Mouse (Mus musculus) heart, embryonic 15.5 days (tissue): ENCODE data around the gene Gm10563. TPM values are rescaled to one million over a fixed set of nuclear protein-coding genes. Genes with fewer than 3 reads are reported as not detected.

ENCODE experiments used
- ATAC-seq: fragments of 200-750 bp; cut with Nextera tagmentation; replicated peaks from 2 replicates; pipeline ENCODE4 v1.8.0; 2017; ENCODE audit warnings: low read depth, moderate TSS enrichment; ENCODE audit not compliant: insufficient number of reproducible peaks, insufficient read depth, low FRiP score
- H3K27ac ChIP-seq: fragments of 300-500 bp; sonication (generic); 2 replicates; pipeline ENCODE4 v1.5.1; 2015; ENCODE audit warnings: mild to moderate bottlenecking, inconsistent platforms
- H3K27me3 ChIP-seq: fragments of 300-500 bp; sonication (generic); 2 replicates; pipeline ENCODE4 v1.6.1; 2015; ENCODE audit warnings: inconsistent platforms
- H3K36me3 ChIP-seq: fragments of 300-500 bp; sonication (generic); 2 replicates; pipeline ENCODE4 v1.6.1; 2015; ENCODE audit warnings: mild to moderate bottlenecking, inconsistent platforms
- H3K4me1 ChIP-seq: fragments of 300-500 bp; sonication (generic); replicated peaks from 2 replicates; pipeline ENCODE4 v1.6.1; 2015; ENCODE audit warnings: inconsistent platforms
- H3K4me2 ChIP-seq: fragments of 300-500 bp; sonication (generic); 2 replicates; pipeline ENCODE4 v1.6.1; 2015; ENCODE audit warnings: inconsistent platforms, mild to moderate bottlenecking, moderate library complexity
- H3K4me3 ChIP-seq: fragments of 300-500 bp; sonication (generic); 2 replicates; pipeline ENCODE4 v1.5.1; 2015; ENCODE audit warnings: mild to moderate bottlenecking, inconsistent platforms
- H3K9ac ChIP-seq: fragments of 300-500 bp; sonication (generic); 2 replicates; pipeline ENCODE4 v1.6.1; 2015; ENCODE audit warnings: mild to moderate bottlenecking, inconsistent platforms
- H3K9me3 ChIP-seq: fragments of 300-500 bp; sonication (generic); replicated peaks from 2 replicates; pipeline ENCODE4 v1.6.1; 2016; ENCODE audit warnings: inconsistent platforms
- WGBS: fragments of 180-500 bp; shearing (Covaris S2); methylation state at CpG from one replicate; pipeline ENCODE4 v1.1.7; 2015; ENCODE audit warnings: mixed read lengths; 5-methylcytosine and 5-hydroxymethylcytosine counted together
- polyA plus RNA-seq: library from polyadenylated mRNA; unstranded; fragments of >200 nt; fragmentation: Nextera tagmentation; extraction: Ambion mirVana; gene quantifications from 2 replicates; pipeline ENCODE4 v1.2.1, GENCODE M21; 2015

The Gm10563 gene
- polyA plus RNA-seq, 1 experiment from 2014 or later = not detected

- H3K9ac ChIP-seq = peak within 1 kb of the TSS; percentile 94
- H3K4me1 ChIP-seq = peaks cover 14% of the 10 kb centered on the region
- H3K4me3 ChIP-seq = peak within 1 kb of the TSS; percentile 98
- peak; percentile 99 for ATAC-seq
- peak within 1 kb of the TSS; percentile 83 for H3K27ac ChIP-seq
- no peaks in the 10 kb centered on the region for H3K27me3 ChIP-seq
- peak within 1 kb of the TSS; percentile 86 for H3K4me2 ChIP-seq
- no peaks in the 10 kb centered on the region for H3K9me3 ChIP-seq
- no peaks in the 10 kb centered on the region; the same call in 1 of the 2 replicates for H3K36me3 ChIP-seq
- WGBS = under 1% methylated on average over 73 of the region's 73 CpGs
Observed at GRCm38 (mm10) chr4:155668689-155669597, 23.7 kb upstream of the Gm10563 start, which contains the start of gene Mib2. Mib2 (minus strand) TSS chr4:155669198.

GRCm38 (mm10) chr4:155666903-155667302 lies 21.7 kb upstream of the Gm10563 start:
- no peak overlapping the region for H3K9ac ChIP-seq
- H3K4me3 ChIP-seq = no peak overlapping the region
- H3K9me3 ChIP-seq = no peaks in the 10 kb centered on the region
- no peak overlapping the region for H3K4me2 ChIP-seq
- no peak for ATAC-seq
- H3K36me3 ChIP-seq = no peaks in the 10 kb centered on the region; the same call in 1 of the 2 replicates
- no peaks in the 10 kb centered on the region for H3K27me3 ChIP-seq
- peaks cover 21% of the 10 kb centered on the region for H3K4me1 ChIP-seq
- H3K27ac ChIP-seq = no peak overlapping the region

- Histone ChIP-seq H3K4me3 (no peak overlapping the region), H3K4me2 (no peak overlapping the region), H3K27ac (peak overlapping the region; percentile 21; the same call in 1 of the 2 replicates), H3K36me3 (peaks cover 13% of the 10 kb centered on the region; the same call in 1 of the 2 replicates), H3K9ac (no peak overlapping the region), H3K4me1 (peaks cover 17% of the 10 kb centered on the region), H3K9me3 (no peaks in the 10 kb centered on the region), H3K27me3 (peaks cover 13% of the 10 kb centered on the region)
- WGBS = 46% methylated on average over 12 of the region's 12 CpGs
- ATAC-seq = peak; percentile 38; the same call in 1 of the 2 replicates
Observed at GRCm38 (mm10) chr4:155660641-155661040, 15.4 kb upstream of the Gm10563 start.

GRCm38 (mm10) chr4:155658961-155659360 lies 13.8 kb upstream of the Gm10563 start:
- Histone ChIP-seq H3K27ac (no peak overlapping the region), H3K9me3 (no peaks in the 10 kb centered on the region), H3K36me3 (peaks cover 13% of the 10 kb centered on the region; the same call in 1 of the 2 replicates), H3K9ac (no peak overlapping the region), H3K4me3 (no peak overlapping the region), H3K27me3 (peaks cover 28% of the 10 kb centered on the region), H3K4me2 (no peak overlapping the region), H3K4me1 (peaks cover 33% of the 10 kb centered on the region)
- ATAC-seq = no peak
- 86% methylated on average over 10 of the region's 10 CpGs for WGBS

- Histone ChIP-seq H3K27ac (no peak overlapping the region), H3K27me3 (peaks cover 33% of the 10 kb centered on the region), H3K9ac (no peak overlapping the region), H3K4me2 (no peak overlapping the region), H3K4me1 (peaks cover 53% of the 10 kb centered on the region), H3K4me3 (no peak overlapping the region), H3K36me3 (peaks cover 13% of the 10 kb centered on the region; the same call in 1 of the 2 replicates), H3K9me3 (no peaks in the 10 kb centered on the region)
- no peak for ATAC-seq
- WGBS = 92% methylated on average over 13 of the region's 13 CpGs
Observed at GRCm38 (mm10) chr4:155656214-155656751, 11.1 kb upstream of the Gm10563 start.

GRCm38 (mm10) chr4:155654456-155655298 lies 9.5 kb upstream of the Gm10563 start:
- peaks cover 28% of the 10 kb centered on the region for H3K36me3 ChIP-seq
- peak overlapping the region; percentile 61 for H3K27ac ChIP-seq
- peak overlapping the region; percentile 76 for H3K4me2 ChIP-seq
- no peak for ATAC-seq
- H3K4me1 ChIP-seq = peaks cover 50% of the 10 kb centered on the region
- 2% methylated on average over 52 of the region's 52 CpGs for WGBS
- H3K4me3 ChIP-seq = peak overlapping the region; percentile 48
- peaks cover 33% of the 10 kb centered on the region for H3K27me3 ChIP-seq
- no peaks in the 10 kb centered on the region for H3K9me3 ChIP-seq
- peak overlapping the region; percentile 53 for H3K9ac ChIP-seq

DNA sequence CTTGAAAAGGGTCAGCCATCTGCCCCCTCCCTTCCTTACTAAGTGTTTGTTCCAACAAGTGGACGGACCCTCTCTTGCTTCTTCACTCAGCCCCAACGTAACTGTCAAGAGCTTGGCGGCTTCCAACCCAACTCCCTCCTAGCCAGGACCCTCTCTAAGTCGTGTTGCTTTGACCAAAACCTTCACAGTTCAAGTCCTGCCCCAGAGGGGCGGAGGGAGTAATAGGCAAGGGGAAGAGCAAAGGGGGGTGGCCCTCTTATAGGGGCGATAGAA lies 8.9 kb upstream of the Gm10563 start:
- Histone ChIP-seq H3K27ac (peak overlapping the region; percentile 61), H3K4me1 (peaks cover 50% of the 10 kb centered on the region), H3K4me2 (peak overlapping the region; percentile 76), H3K4me3 (peak overlapping the region; percentile 48), H3K27me3 (peaks cover 33% of the 10 kb centered on the region), H3K36me3 (peaks cover 28% of the 10 kb centered on the region), H3K9me3 (no peaks in the 10 kb centered on the region), H3K9ac (peak overlapping the region; percentile 53; the same call in 1 of the 2 replicates)
- 4% methylated on average over 6 of the region's 6 CpGs for whole genome bisulfite sequencing
- no peak for ATAC-seq

GRCm38 (mm10) chr4:155653451-155654182 lies 8.4 kb upstream of the Gm10563 start:
- H3K36me3 ChIP-seq = peaks cover 28% of the 10 kb centered on the region
- peak overlapping the region; percentile 76 for H3K4me2 ChIP-seq

GRCm38 (mm10) chr4:155653086-155653450 lies 7.9 kb upstream of the Gm10563 start, which contains the start of gene Mmp23:
Mmp23 (minus strand) TSS chr4:155653384.
- Histone ChIP-seq H3K9ac (peak within 1 kb of the TSS; percentile 50), H3K4me2 (peak within 1 kb of the TSS; percentile 76), H3K9me3 (no peaks in the 10 kb centered on the region), H3K27ac (peak within 1 kb of the TSS; percentile 61), H3K4me1 (peaks cover 50% of the 10 kb centered on the region), H3K4me3 (peak within 1 kb of the TSS; percentile 48), H3K27me3 (peaks cover 33% of the 10 kb centered on the region), H3K36me3 (peaks cover 34% of the 10 kb centered on the region)
- ATAC-seq = peak; percentile 60
- under 1% methylated on average over 33 of the region's 33 CpGs for WGBS

More at GRCm38 (mm10) chr4:155653451-155654182, 8.4 kb upstream of the Gm10563 start:
- peak; percentile 36; the same call in 1 of the 2 replicates for ATAC-seq
- peaks cover 50% of the 10 kb centered on the region for H3K4me1 ChIP-seq
- peak overlapping the region; percentile 61 for H3K27ac ChIP-seq
- WGBS = 2% methylated on average over 31 of the region's 31 CpGs
- no peaks in the 10 kb centered on the region for H3K9me3 ChIP-seq
- H3K27me3 ChIP-seq = peaks cover 33% of the 10 kb centered on the region
- peak overlapping the region; percentile 48 for H3K4me3 ChIP-seq
- peak overlapping the region; percentile 50 for H3K9ac ChIP-seq

GRCm38 (mm10) chr4:155652283-155653085 lies 7.3 kb upstream of the Gm10563 start:
- Histone ChIP-seq H3K27ac (peak overlapping the region; percentile 61), H3K27me3 (peaks cover 33% of the 10 kb centered on the region)

More at GRCm38 (mm10) chr4:155652283-155653085, 7.3 kb upstream of the Gm10563 start:
- peak overlapping the region; percentile 50 for H3K9ac ChIP-seq
- H3K9me3 ChIP-seq = no peaks in the 10 kb centered on the region
- ATAC-seq = no peak
- H3K4me3 ChIP-seq = peak overlapping the region; percentile 48
- 25% methylated on average over 35 of the region's 36 CpGs for WGBS
- H3K4me1 ChIP-seq = peaks cover 50% of the 10 kb centered on the region
- H3K36me3 ChIP-seq = peaks cover 40% of the 10 kb centered on the region
- peak overlapping the region; percentile 76 for H3K4me2 ChIP-seq
